Comparison of ENCODE assay signal across 22 mouse cellular contexts in genomic region chr11:51931138-51931537, GRCm38 (mm10). TPM values are rescaled to one million over a fixed set of nuclear protein-coding genes. Genes with fewer than 3 reads are reported as not detected.
DNase-seq lines count a peak whose midpoint lies in the region; ATAC-seq and TF ChIP-seq lines count a peak whose summit lies in the region.
"Had no signal": no experiment of that assay in that cellular context is flagged by ENCODE, and none has a peak within 500 bp of the region (broad histone marks: within the 10 kb centered on the region; RNA-seq: fewer than 3 reads in every experiment).

No protein-coding gene starts in this region.

- no peaks in the 10 kb centered on the region for H3K4me1 ChIP-seq in embryonic facial prominence, embryonic 14.5 days (ENCODE audit: control insufficient read depth, insufficient read depth, low read length)
- H3K4me1 ChIP-seq in embryonic facial prominence, embryonic 10.5 days, result no peaks in the 10 kb centered on the region
- peaks cover 29% of the 10 kb centered on the region for H3K4me1 ChIP-seq in spleen, adult 2 months (ENCODE audit: control insufficient read depth, insufficient read depth, insufficient read length)
- H3K4me1 ChIP-seq in intestine, postnatal 0 days (replicated peaks; ENCODE audit: control insufficient read depth, insufficient read depth, low read length), result no peaks in the 10 kb centered on the region
- H3K4me1 ChIP-seq: forebrain, embryonic 10.5 days; hindbrain, embryonic 15.5 days; intestine, embryonic 15.5 days; limb, embryonic 12.5 days; midbrain, embryonic 13.5 days had no signal

- 95% methylated on average over 1 of the region's 1 CpGs for WGBS in embryonic facial prominence, embryonic 14.5 days
- 82% methylated on average over 1 of the region's 1 CpGs for WGBS in embryonic facial prominence, embryonic 10.5 days
- WGBS in spleen, adult 2 months, result 51% methylated on average over 1 of the region's 1 CpGs
- 75% methylated on average over 1 of the region's 1 CpGs for WGBS in macrophage (ENCODE audit: missing documents)
- WGBS in intestine, postnatal 0 days, result 70% methylated on average over 1 of the region's 1 CpGs

- DNase-seq in embryonic facial prominence, embryonic 14.5 days (ENCODE audit: low spot score), result peak; percentile 25
- DNase-seq in embryonic facial prominence, embryonic 10.5 days (ENCODE audit: low spot score), result no peak
- peak in 1 of 2 experiments; percentile 34 for DNase-seq in spleen, adult 2 months (ENCODE audit: low read depth in 1 of 2, low spot score in 2 of 2)
- no peak for DNase-seq in spleen, postnatal 14 days (ENCODE audit: low spot score in 2 of 2)
- peak; percentile 65 for DNase-seq in splenic B cell, adult 2 months (ENCODE audit: low read depth, low spot score)
- DNase-seq: adrenal gland, adult 8-10 months; cerebellum, adult 9-10 months; forebrain, postnatal 0 days; kidney, postnatal 36 days; thymus, postnatal 25 days had no signal

- no peak for TF ChIP-seq CTCF in spleen, adult 2 months (IDR thresholded peaks at IDR 0.05; ENCODE audit: extremely low read depth, insufficient read depth, insufficient read length, insufficient replicate concordance)
- TF ChIP-seq CTCF in intestine, postnatal 0 days (IDR thresholded peaks at IDR 0.05; ENCODE audit: low read depth), result no peak

- H3K36me3 ChIP-seq in embryonic facial prominence, embryonic 14.5 days (ENCODE audit: control insufficient read depth, insufficient read depth, low read length), result no peaks in the 10 kb centered on the region
- H3K36me3 ChIP-seq in embryonic facial prominence, embryonic 10.5 days (replicated peaks), result no peaks in the 10 kb centered on the region
- H3K36me3 ChIP-seq in spleen, adult 2 months (ENCODE audit: control insufficient read depth, insufficient read depth, low read length), result no peaks in the 10 kb centered on the region
- H3K36me3 ChIP-seq in macrophage (ENCODE audit: inconsistent target), result no peaks in the 10 kb centered on the region
- H3K36me3 ChIP-seq in splenic B cell, adult 2 months (ENCODE audit: control insufficient read depth, insufficient read depth, low read length, poor library complexity, severe bottlenecking), result no peaks in the 10 kb centered on the region
- H3K36me3 ChIP-seq in intestine, postnatal 0 days (ENCODE audit: control insufficient read depth, insufficient read depth), result no peaks in the 10 kb centered on the region
- H3K36me3 ChIP-seq: forebrain, embryonic 10.5 days; G1E; hindbrain, embryonic 15.5 days; intestine, embryonic 15.5 days; limb, embryonic 12.5 days; midbrain, embryonic 13.5 days had no signal

- H3K79me2 ChIP-seq in macrophage (ENCODE audit: inconsistent target), result no peaks in the 10 kb centered on the region

- no peaks in the 10 kb centered on the region for H3K27me3 ChIP-seq in embryonic facial prominence, embryonic 14.5 days (replicated peaks; ENCODE audit: control insufficient read depth, insufficient read depth, low read length)
- no peaks in the 10 kb centered on the region for H3K27me3 ChIP-seq in embryonic facial prominence, embryonic 10.5 days (replicated peaks; ENCODE audit: low read depth, poor library complexity, severe bottlenecking)
- no peaks in the 10 kb centered on the region for H3K27me3 ChIP-seq in spleen, adult 2 months (ENCODE audit: control insufficient read depth, insufficient read depth, low read length)
- no peaks in the 10 kb centered on the region for H3K27me3 ChIP-seq in splenic B cell, adult 2 months (ENCODE audit: control insufficient read depth, insufficient read depth, low read length, poor library complexity, severe bottlenecking)
- H3K27me3 ChIP-seq in intestine, postnatal 0 days (replicated peaks; ENCODE audit: control insufficient read depth, insufficient read depth, low read length), result no peaks in the 10 kb centered on the region
- H3K27me3 ChIP-seq: hindbrain, embryonic 15.5 days; intestine, embryonic 15.5 days; limb, embryonic 12.5 days; megakaryocyte, embryonic 14.5 days; midbrain, embryonic 13.5 days; Patski had no signal

- TF ChIP-seq POLR2A in spleen, adult 2 months (IDR thresholded peaks at IDR 0.05; ENCODE audit: low read depth, low read length), result no peak

- H3K4me3 ChIP-seq in embryonic facial prominence, embryonic 14.5 days (ENCODE audit: low read depth, low read length), result no peak overlapping the region
- H3K4me3 ChIP-seq in embryonic facial prominence, embryonic 10.5 days, result no peak overlapping the region
- H3K4me3 ChIP-seq in spleen, adult 2 months (ENCODE audit: extremely low read depth, insufficient read depth, insufficient read length), result no peak overlapping the region
- H3K4me3 ChIP-seq in macrophage (ENCODE audit: inconsistent target), result no peak overlapping the region
- H3K4me3 ChIP-seq in intestine, postnatal 0 days (ENCODE audit: low read depth, low read length), result no peak overlapping the region
- H3K4me3 ChIP-seq: forebrain, embryonic 10.5 days; hindbrain, embryonic 15.5 days; intestine, embryonic 15.5 days; limb, embryonic 12.5 days; midbrain, embryonic 13.5 days had no signal

- no peaks in the 10 kb centered on the region for H3K9me3 ChIP-seq in embryonic facial prominence, embryonic 14.5 days (ENCODE audit: control insufficient read depth, low read length)
- H3K9me3 ChIP-seq in embryonic facial prominence, embryonic 10.5 days, result no peaks in the 10 kb centered on the region
- no peaks in the 10 kb centered on the region for H3K9me3 ChIP-seq in intestine, postnatal 0 days (ENCODE audit: control insufficient read depth)
- H3K9me3 ChIP-seq: forebrain, embryonic 10.5 days; G1E; hindbrain, embryonic 15.5 days; intestine, embryonic 15.5 days; limb, embryonic 12.5 days; megakaryocyte, embryonic 14.5 days; midbrain, embryonic 13.5 days had no signal

- ATAC-seq in embryonic facial prominence, embryonic 14.5 days (ENCODE audit: low read depth), result no peak
- ATAC-seq in cerebellum, adult (ENCODE audit: insufficient number of reproducible peaks, low FRiP score, low TSS enrichment), result no peak
- ATAC-seq in intestine, postnatal 0 days, result no peak
- ATAC-seq: forebrain, postnatal 0 days; intestine, embryonic 15.5 days; midbrain, embryonic 13.5 days; Patski had no signal

- H3K9ac ChIP-seq in embryonic facial prominence, embryonic 14.5 days (ENCODE audit: low read depth, low read length), result no peak overlapping the region
- no peak overlapping the region for H3K9ac ChIP-seq in intestine, postnatal 0 days (ENCODE audit: low read depth, low read length)
- H3K9ac ChIP-seq: forebrain, postnatal 0 days; hindbrain, embryonic 15.5 days; intestine, embryonic 15.5 days; limb, embryonic 12.5 days; liver, embryonic 14.5 days; midbrain, embryonic 13.5 days had no signal

- H3K4me2 ChIP-seq in embryonic facial prominence, embryonic 14.5 days (ENCODE audit: low read depth, low read length), result no peak overlapping the region
- H3K4me2 ChIP-seq in intestine, postnatal 0 days (replicated peaks; ENCODE audit: low read depth), result no peak overlapping the region
- H3K4me2 ChIP-seq: hindbrain, embryonic 15.5 days; intestine, embryonic 15.5 days; limb, embryonic 12.5 days; midbrain, embryonic 13.5 days had no signal

- H3K27ac ChIP-seq in embryonic facial prominence, embryonic 14.5 days (replicated peaks; ENCODE audit: low read depth, low read length), result no peak overlapping the region
- H3K27ac ChIP-seq in embryonic facial prominence, embryonic 10.5 days (replicated peaks), result no peak overlapping the region
- peak overlapping the region; percentile 79 for H3K27ac ChIP-seq in spleen, adult 2 months (ENCODE audit: insufficient read depth, low read length)
- H3K27ac ChIP-seq in macrophage, result peak overlapping the region; percentile 82
- H3K27ac ChIP-seq in intestine, postnatal 0 days (ENCODE audit: low read depth, low read length), result no peak overlapping the region
- H3K27ac ChIP-seq: forebrain, embryonic 10.5 days; hindbrain, embryonic 15.5 days; intestine, embryonic 15.5 days; limb, embryonic 12.5 days; liver, embryonic 14.5 days; midbrain, embryonic 13.5 days had no signal

RNA-seq across cellular contexts. Expression of gene Cdkn2aipnl, which starts 36.3 kb away (rescaled TPM):
- 80.1 and 90.8 TPM in 2 replicates for polyA plus RNA-seq in embryonic facial prominence, embryonic 14.5 days (2014; fragmentation: Nextera tagmentation; extraction: Ambion mirVana)
- polyA plus RNA-seq in embryonic facial prominence, embryonic 10.5 days (2016; fragmentation: Nextera tagmentation; extraction: Ambion mirVana), result 128 and 133 TPM in 2 replicates
- 22.7 TPM in 2 replicates for polyA plus RNA-seq in spleen, adult 2 months (2012; rRNA removed)
- total RNA-seq in macrophage (2018; cell fraction: chromatin; rRNA removed), result 1 to 10 TPM in 22 of 26 experiments, under 1 TPM in 4; 0.71 to 8.7 (median 3.0) TPM
- total RNA-seq in macrophage (2018; cell fraction: cytosol; rRNA removed), result 10 to 100 TPM; 17.1 to 39.7 (median 31.0) TPM
- 10 to 100 TPM in 11 of 26 experiments, 1 to 10 TPM in 15; 2.3 to 23.6 (median 9.0) TPM for total RNA-seq in macrophage (2018; cell fraction: nucleus; rRNA removed)
- polyA plus RNA-seq in macrophage (2018), result 23.7 to 60.3 TPM (median 39.3 TPM) in 3 replicates
- 49.0 and 49.8 TPM in 2 replicates for polyA plus RNA-seq in intestine, postnatal 0 days (2015; fragmentation: Nextera tagmentation; extraction: Ambion mirVana)

Comparison
In these comparisons a context has a peak if more than half of its experiments do, and no peak if none do; other contexts are left out.
1. DNase-seq: peak in embryonic facial prominence, embryonic 14.5 days (single experiment) and splenic B cell, adult 2 months (single experiment); none in embryonic facial prominence, embryonic 10.5 days (single experiment) and spleen, postnatal 14 days (0 of 2).
2. H3K27ac ChIP-seq: peak in spleen, adult 2 months (single experiment) and macrophage (single experiment); none in embryonic facial prominence, embryonic 14.5 days (single experiment), embryonic facial prominence, embryonic 10.5 days (single experiment) and intestine, postnatal 0 days (single experiment).